Mouse (Mus musculus): ENCODE results near the gene Birc7.
A peak's percentile ranks its signal among the peaks of the same experiment; 100 is the strongest.

The Birc7 gene

DNA sequence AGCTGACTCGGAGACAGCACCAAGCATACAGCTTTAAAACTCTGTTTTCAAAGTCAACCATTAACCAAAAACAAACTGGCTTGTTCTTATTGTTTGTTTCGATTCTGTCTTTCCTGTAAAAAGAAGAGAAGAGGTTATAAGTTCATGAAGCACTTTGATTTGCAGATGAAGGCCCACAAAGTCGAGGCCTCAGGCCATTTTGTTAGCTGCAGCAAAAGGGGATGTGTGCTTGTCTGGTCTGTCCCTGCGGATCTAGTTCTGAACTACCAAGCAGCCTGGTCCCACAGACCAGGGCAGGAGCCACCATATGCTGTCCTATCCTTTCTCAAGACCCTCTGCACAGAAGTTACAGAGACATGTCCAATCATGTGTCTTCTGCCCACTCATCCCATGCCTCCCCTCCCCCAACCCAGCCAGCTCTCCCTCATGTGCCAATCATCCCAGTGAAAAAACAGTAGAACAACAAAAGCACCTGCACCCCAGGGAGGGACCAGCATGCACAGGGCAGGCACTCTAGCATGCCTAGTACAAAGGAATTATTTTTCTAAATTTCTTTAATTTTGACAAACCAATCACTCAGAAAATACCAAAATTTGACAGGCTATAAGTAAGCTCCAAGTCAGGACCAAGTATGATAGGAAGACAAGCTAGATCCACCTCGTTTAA, 23.1 kb upstream of the Birc7 start:
- DNase-seq (ENCODE audit: low spot score in 2 of 2): no peak

DNA sequence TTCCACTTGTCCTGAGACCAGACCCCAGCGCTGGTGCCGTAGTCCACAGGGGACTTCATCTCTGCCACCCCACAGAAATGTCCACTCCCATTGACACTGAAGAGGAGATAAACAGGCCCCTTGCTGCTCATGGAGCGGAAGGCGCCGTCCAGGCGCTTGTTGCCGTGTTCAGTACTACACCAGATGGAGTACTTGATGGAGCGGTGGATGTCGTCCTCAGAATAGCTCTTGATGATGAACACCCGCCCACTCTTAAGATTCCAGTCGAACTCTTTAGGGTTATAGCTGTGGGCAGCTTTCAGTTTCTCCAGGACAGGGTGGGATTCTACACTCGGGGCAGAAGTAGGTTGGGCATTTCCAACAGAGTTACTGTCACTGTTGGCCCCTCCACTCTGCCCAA, 17.9 kb upstream of the Birc7 start:
- DNase-seq (ENCODE audit: low spot score in 2 of 2): no peak

DNA sequence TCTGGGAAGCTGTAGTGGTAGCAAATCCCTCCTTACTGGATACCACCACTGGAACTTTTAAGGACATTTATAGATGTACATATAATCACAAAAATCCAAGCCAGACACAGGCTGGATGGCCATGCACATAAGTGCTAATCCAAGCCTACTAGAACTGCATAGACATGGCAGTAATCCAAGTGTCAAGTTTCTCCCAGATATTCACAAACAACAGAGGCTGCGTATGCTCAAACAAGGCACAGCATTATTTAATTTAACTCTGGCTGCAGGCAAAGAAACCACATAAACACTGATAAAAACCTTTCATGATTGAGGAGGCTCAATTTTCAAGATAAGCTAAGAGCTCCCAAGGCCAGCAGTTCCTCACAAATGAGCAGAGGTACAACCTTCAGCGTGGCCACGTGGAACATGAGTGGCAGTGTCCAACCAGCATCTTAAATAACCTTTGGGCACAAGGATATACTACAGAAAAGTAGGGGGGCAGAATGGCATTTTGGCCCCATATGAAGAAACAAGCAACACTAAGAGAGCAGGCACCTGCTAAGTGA, 12.9 kb upstream of the Birc7 start:
- DNase-seq (ENCODE audit: low spot score in 2 of 2): no peak

DNA sequence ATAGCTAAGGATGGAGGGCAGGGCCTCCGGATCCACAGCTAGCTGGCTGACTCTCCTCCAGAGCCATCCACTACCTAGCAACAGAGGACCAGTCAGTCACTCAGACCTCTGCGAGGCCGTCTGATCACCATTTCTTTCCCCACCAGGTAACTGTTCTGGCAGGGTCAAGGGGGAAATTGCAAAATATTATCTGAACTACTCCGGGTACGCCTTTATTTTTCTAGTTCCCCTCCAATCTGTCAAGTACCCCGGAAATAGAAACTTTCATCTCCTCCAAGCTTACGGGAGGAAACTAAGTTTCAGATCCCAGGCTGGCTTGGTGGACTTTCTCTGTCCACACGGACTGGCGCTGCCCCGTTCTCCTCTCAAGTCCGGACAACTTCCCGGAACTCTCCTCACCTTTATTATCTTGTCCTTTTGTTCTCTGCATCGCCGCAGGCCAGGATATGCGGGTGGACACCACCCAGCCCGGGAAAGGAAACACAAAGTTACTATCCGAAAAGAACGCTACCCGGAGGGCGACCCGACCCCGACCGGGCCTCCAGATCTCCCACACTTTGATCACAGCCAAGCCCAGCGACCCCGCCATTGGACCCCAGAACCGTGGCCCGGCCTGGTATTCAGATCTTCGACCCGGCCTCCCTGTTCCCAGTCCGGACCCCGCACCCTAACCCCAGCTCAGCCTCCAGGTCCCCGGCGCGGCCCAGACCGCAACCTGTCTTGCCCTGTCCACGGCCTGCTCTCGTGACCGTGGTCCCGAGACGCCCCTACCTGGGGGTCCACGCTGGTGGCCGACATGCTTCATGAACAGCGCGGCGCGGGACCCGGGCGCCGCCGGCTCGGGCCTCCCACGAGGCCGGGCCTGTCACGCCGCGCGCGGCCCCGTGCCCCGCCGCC, 8.7 kb upstream of the Birc7 start:
- DNase-seq (ENCODE audit: low spot score in 2 of 2): no peak

DNA sequence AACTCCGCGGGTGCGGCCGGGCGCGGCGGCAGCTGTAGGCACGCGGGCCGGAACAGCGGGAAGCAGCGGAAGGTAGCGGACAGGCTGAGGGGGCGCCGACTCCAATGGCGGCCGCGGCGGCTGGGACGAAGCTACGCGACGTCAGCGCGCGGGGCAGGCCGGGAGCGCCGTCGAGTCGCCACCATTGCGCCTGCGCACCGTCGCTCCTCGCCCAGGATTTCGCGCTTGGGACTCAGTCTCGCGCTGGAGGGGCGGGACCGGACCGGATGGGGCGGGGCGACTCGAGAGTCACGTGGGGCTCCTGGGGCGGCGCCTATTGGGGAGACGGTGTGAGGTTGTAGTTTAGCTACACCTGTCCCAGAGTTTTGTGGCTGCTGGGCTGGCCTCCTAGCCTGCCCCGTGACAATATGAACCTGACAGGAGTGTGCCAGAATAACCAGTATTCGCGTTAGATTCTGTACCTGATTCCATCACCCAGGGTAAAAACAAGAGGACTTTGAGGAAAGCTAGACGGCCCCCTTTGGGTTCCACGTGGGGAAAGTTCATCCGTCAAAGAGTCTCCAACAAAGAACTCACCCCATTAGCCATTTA, 7.9 kb upstream of the Birc7 start, which contains the start of gene Ythdf1:
Ythdf1 (minus strand) TSS at position 140 of the 591 bp plus-strand sequence.
- peak; percentile 94 to 96 for DNase-seq (ENCODE audit: low spot score in 2 of 2)

DNA sequence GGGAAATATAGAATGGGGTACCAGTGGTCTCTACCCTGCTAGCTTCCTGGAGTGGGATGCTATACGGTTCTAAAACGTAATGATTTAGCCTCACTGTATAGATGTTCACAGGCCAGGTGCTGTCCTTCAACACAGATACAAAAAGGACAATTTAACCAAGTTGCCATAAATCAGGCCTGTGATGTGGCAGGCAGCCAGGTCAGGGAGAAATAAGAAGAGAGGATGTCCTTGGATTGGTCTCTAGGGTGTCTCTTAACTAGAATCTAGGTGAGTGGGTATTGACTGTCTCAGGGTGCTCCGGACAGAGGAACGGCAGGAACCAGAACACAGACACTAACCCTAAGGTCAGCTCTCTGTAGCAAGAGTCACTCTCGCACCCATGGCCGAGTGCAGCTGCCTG, 6.1 kb upstream of the Birc7 start:
- DNase-seq (ENCODE audit: low spot score in 2 of 2): no peak

DNA sequence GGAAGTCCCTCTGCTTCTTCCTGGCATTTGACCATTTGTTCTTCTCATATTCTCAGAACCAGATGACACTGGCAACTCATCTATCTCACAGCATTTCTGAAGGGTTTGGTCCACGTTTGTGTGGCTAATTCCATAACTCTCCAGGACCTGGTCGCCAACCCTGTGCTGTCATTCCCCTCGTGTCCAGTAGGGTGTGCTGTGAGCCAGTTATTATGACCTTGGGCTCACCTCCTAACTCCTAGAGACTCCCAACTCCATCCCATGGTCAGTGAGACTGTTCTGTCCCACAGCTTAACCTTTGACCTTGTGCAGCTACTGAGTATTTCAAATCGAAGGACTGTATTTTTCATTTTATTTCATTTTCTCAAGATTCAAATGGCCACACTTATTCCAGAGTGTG, 3.6 kb upstream of the Birc7 start:
- DNase-seq (ENCODE audit: low spot score in 2 of 2): peak; percentile 51 to 66

DNA sequence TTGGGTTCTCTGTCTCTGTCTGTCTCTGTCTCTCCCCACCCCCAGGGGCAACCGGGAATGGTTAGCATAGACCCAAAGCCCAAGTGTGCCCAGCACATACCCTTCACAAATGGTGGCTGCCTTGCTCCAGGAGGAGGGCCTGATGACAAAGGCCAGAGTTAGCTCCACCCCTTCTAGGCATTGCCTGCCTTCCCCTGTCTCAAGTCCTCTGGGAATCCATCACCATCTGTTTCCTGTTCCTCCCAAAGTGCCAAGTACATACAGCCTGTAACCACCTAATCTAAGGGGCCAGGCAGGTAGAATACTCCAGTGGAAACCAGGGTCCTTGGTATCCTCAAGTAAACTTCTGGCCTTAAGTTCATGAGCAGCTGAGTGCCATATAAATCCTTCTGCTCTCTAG, 3.6 kb downstream of the Birc7 start:
- no peak for DNase-seq (ENCODE audit: low spot score in 2 of 2)

DNA sequence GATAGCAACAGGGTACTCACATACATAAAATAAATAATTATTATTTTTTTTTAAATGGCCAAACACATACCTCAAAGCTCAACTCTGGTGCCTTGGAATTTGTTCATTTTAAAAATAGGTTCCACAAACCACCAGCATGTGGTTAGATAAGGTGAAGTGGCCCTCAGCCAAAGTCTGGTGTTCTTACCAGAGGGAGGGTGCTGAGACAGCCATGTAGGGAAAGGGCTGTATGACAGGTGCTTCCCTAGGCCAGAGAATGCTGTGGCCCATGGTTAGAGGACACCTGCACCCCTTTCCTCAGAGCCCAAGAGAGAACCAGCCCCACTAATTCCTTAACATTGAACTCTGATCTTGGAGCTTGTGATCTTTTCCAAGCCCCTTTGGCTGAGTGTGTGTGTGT, 11.4 kb downstream of the Birc7 start:
- DNase-seq (ENCODE audit: low spot score in 2 of 2): no peak

DNA sequence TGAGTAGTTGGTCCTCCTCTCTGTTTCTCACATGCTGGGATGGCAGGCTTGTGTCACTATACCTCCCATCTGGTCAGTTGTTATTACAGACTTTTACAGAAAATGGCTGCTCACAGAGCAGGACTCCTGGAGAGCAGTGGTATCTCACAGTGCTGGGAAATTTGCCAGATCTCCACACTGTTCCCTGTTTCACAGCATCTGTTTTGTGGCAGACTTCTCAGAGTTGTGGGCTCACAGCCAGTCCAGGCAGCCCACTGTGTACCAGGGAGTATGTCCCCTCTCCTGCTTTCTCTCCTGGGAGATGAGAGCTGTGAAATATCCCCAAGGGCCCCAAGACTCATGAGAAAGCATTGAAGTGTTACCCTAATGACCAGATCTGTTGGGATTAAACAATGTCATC, 13.0 kb downstream of the Birc7 start:
- no peak for DNase-seq (ENCODE audit: low spot score in 2 of 2)

DNA sequence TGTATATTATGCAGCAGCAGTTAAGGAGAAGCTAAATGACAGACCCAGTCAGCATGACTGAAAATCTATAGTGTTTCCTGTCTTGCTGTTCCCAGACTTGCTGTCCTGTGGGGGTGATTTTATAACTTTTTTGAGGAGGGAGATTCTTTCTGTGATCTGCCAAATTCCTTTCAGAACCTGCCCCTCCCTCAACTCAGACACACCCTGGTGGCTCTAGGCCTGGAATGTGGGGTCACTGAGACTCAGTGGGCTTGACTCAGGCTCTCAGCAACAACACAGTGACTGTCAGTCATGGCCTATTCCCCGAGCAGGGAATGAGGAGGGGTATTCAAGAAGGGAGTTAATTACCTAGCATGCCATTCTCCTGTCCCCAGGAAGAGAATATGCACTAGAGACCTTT, 21.1 kb downstream of the Birc7 start:
- no peak for DNase-seq (ENCODE audit: low spot score in 2 of 2)

DNA sequence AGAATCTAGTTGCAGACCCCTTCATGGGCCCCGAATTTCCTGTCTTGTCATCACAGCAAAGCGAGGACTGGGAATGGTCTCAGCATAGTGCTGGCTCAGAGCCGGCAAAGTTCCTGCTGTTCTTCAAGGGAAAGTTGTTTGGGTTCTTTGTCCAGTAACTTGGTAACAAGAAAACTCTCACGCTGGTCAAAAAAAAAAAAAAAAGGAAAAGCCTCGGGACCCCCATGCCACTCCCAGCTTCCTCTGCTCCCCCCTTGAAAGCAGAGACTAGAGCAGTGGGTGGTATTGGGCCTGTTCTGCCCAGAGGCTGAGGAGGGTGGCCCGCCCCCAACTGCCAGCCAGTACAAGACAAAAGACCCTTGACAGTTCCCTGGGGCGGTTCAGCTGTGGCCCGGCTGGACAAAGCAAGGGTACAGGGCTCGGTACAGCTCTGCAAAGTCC, 23.9 kb downstream of the Birc7 start:
- no peak for DNase-seq (ENCODE audit: low spot score in 2 of 2)

DNA sequence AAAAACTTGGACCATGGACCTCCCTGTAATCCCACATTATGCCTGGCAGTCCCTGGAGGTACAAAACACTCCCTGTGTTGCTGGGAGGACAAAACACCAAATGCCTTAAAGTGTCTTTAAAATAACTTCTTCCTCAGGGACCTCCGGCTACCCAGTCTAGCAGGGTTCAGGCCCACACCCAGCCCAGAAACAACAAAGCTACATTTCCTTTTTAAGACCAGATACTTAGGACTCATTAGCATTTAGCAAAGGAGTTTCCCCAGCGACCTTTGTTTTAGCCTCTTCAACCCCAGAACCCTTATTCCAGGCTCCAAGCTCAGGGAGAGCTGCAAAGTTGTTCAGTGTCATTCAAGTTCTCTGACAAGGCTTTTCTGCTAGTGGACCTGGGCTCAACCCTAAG, 24.8 kb downstream of the Birc7 start:
- no peak for DNase-seq (ENCODE audit: low spot score in 2 of 2)

DNA sequence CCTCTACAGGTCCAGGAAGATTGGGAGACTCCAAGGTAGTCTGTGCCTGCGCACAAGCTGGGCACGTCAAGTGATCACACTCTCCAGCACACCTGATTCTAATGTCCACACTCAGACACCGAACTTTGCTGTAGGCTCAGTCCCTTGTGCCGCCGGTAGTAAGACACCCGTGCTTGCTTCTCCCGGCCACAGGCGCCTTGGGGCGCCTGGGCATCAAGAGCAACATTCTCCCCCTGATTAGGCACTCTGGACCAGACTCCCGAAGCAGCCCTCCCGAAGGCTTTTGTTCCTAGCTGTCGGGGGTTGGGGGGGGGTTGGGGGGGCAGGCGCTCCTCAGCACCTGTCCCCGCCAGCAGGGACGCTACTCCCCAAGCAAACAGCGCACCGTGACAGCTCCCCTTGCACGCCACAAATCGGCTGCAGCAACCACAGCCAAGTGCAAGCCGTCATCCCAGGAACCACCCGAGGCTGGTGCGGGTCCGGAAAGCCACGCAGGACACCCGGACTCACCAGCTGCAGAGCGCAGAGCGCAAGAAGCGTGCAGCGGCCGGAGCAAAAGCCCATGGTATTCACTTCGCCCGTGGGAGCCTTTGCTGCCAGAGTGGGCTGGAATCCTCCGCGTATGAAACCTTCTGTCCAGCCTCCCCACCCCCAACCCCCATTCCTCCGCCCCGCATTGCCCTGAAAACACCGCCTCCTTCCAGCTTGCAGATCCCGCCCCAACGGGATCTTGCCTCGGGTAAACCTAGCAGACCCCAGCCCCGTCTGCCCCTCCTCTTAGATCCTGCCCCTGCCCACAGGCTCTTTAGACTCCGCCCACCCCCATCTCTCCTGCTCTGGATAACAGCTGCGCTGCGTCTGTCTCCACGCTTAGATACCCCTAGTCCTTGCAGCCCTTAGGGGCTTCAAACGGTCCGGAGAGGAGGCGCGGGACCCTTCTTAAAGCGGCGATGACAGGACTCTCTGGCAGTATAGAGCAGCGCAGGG, 25.5 kb downstream of the Birc7 start, which contains the start of gene Nkain4:
Nkain4 (minus strand) TSS at position 639 of the 987 bp plus-strand sequence.
- peak in 1 of 2 experiments; percentile 15 for DNase-seq (ENCODE audit: low spot score in 2 of 2)

DNA sequence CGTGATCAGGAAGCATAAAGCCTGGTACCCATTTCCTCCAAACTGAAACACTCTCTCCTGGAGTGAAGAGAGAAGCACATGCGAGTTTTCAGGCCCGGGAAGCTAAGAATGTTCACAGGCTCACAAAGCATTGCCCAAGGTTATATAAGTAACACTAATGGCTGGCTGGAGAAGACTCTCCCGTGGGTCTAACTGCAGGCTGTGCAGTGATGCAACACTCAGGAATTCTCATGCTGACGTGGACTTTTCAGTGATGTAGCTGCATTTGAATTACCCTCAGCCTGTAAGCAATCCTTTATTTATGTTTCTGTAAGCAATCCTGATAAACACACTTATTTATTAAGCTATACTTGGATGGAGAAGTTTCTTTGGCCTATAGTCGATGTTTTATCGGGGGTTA, 30.8 kb downstream of the Birc7 start:
- no peak for DNase-seq (ENCODE audit: low spot score in 2 of 2)

DNA sequence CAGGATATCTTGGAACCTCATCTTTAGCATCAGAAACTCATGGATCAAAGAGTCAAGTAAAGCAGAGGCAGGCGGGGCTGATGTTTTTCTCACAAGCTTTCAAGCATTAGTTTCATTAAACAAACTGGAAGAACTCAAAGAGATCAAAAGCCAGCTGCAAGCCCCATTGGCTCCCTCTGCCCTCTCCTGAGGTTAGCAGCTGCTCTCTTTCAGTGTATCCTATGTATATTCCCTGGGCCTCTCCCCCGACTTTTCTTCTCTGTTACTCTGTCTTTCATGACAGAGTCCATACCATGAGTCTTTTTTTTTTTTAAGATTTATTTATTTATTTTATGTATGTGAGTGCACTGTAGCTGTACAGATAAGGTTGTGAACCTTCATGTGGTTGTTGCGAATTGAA, 31.4 kb downstream of the Birc7 start:
- no peak for DNase-seq (ENCODE audit: low spot score in 2 of 2)

DNA sequence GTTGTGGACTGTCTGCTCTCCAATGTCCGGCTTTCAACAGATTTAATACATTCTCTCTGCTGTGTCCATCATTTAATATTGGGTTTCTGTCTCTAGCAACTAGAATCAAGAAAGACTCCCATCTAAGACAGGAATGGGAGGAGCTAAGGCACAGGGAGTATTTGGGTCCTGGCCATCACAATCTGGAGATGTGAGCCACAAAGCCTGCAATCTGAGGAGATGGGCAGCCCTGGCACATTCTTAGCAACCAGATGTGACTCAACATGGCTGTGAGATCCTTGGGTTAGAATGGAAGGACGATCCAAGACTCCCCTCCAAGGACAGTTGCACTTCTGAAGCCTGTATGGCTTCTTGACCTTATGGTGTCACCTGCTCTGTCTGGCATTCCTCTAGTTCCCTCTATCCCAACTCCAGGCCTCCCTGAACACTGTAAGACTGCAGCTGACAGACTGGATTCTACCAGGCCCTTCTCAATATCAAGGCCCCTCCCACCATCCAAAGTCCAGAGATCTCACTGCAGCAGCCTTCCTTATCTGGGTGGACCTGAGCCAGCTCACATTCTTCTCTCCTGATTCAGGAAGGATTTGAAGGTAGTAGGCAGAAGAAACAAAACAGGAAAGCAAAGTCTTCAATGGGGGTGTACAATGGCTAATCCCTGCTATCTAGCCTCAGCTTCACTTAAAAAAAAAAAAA, 33.9 kb downstream of the Birc7 start:
- DNase-seq (ENCODE audit: low spot score in 2 of 2): no peak

DNA sequence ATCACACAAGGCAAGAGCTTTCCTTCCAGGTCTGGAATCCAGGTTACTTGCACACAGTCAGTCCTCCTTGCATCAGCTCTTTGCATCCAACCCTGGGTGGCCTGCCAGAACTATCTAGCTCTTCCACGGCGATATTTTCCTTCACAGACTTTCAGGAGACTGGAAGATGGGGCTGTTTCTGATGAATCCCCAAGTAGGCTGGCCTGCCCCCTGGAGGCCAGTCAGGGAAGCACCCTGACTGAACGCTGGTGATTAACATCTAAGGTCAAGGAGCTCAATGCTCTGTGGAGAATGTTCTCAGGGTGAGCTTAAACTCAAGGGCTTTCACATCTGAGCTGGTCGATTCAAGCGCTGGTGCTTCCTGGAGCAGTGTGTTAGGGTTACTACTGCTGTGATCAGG, 35.1 kb downstream of the Birc7 start:
- DNase-seq (ENCODE audit: low spot score in 2 of 2): peak; percentile 39 to 54

DNA sequence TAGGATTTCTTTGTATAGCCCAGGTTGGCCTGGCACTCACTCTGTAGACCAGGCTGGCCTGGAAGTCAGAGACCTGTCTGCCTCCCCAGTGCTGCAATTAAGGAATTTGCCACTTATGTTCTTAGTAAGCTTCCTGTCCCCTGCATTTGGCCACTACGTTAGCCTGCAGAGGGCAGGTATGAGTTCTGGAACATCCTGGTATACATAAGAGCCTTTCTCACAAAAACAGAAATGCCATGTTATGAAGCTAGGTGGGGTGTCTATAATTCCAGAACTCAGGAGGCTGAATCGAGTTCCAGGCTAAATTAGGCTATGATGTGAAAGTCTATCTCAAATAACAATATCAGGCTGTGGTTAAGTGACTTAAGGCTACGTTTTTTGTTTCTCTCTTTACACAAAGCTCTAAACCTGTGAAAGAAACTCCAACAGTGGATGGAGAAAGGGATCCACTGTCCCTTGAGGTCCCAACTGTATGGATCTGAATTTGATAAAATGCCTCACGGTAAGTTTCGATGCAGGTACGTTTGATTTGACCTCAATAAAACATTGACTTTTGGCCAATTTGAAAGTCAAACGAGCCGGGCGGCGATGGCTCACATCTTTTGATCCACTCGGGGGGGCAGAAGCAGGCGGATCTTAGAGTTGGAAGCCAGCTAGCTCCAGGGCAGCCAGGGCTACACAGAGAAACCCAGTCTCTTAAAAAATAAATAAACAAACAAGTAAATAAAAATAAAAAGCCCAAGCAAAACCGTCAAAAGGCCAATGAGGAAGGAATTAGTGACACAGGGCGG, 37.5 kb downstream of the Birc7 start:
- peak in 1 of 2 experiments; percentile 19 for DNase-seq (ENCODE audit: low spot score in 2 of 2)
